Mouse (Mus musculus): ENCODE results near the gene Ppp1r15b.
A peak's percentile ranks its signal among the peaks of the same experiment; 100 is the strongest.

The Ppp1r15b gene

DNA sequence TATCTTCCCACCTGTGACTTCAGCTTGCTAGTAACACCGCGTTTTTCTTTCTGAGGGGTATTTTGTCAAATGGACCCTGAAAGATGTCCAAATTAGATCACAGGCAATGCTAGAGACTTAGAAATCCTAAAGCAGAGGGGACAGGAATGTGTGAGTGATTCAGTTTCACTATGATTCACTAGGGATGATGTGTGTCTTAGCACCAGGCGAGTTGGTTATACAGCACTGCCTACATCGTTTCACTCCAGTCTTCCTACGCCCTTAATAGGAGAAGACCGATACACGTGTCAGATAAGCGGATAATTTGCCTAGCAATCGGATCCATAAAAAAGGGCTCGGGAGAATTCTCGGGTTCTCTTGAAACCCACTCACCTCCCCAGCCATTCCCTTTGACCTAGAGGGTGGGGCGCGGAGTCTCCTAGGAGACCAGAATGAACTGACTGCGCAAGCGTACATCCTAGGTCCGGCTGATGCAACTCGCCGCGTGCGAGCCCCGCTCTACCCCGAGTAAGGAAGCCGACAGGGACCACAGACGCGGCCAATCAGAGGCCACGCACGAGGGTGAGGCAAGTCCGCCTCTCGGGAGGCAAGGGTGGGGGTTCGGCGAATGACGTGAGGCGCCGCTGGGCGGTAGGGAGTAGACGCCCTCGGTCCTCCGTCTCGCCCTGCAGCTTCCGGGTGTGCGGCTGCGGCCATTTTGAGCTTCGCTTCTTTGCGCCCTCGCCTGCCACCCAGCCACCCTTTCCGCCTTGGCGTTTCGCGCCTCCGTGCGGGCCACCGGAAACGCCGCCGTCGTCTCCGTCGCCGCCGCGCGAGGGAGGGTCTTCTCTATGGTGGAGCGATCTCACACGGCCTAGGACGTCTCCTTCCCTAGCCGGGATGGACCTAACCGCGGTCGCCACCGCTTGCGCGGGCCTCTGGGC is at the start of gene Ppp1r15b:
Ppp1r15b (plus strand) TSS at position 506 of the 923 bp plus-strand sequence.
- TF ChIP-seq GATA4 (IDR thresholded peaks at IDR 0.05; ENCODE audit: insufficient replicate concordance, low read length) = peak; percentile 70; the same call in 1 of the 2 replicates

DNA sequence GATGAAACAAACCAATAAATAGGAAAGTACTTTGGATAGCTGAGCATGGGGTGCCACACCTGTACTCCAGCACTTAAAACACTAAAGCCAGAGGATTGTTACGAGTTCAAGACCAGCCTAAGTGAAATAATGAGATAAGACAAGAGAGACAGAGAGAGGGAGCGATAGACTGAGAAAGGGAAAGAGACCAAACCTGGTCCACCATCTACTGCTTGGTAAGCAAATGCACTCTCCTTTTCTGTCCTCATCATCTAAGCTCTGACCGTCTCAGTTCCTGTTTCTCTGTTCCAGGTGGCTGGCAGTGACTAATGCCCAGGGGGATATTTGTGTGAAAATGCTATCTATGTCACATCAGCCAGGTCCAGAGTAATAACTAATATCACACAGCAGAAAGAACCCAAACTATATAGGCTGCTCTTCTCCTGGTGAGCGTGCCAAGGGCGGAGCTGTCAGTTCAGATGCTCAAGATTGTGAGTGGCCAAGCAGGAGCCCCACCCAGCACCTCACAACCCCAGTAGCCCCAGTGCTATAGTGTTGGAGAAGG is 47.9 kb upstream of the Ppp1r15b start:
- TF ChIP-seq GATA4 (IDR thresholded peaks at IDR 0.05; ENCODE audit: insufficient replicate concordance, low read length) = no peak

DNA sequence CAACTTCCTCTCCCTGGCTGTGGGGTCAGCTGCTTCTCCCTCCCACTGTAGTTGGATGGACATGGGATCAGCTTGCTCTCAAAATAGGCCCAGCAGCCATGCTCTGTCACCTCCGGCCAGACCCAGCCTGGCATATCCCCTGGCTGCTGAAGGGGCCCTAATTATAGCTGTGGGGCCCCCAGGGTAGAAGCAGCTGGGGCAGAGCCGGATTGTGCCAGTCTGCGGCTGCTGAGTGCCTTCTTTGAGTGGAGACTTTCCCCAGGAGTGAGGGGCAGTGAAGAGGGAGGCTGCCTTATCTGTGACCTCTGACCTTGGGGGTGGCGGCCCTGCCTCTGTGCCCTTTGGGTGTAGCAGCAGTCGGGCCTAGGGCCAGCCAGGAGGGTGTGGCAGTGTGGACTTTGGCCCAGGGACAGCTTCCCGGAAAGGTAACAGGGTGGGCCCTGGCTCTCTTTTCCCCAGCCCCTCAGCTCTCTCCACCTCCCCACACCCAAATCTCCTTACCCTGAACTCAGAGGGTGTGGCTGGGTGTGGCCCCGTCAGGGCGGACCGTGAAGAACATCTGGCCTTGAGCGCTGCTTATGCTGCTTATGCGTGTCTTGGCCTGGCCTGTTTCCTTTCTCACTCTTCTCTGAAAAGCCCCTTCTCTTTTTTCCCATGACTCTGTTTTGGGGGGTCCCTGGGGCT is 46.9 kb upstream of the Ppp1r15b start:
- no peak for TF ChIP-seq GATA4 (IDR thresholded peaks at IDR 0.05; ENCODE audit: insufficient replicate concordance, low read length)

DNA sequence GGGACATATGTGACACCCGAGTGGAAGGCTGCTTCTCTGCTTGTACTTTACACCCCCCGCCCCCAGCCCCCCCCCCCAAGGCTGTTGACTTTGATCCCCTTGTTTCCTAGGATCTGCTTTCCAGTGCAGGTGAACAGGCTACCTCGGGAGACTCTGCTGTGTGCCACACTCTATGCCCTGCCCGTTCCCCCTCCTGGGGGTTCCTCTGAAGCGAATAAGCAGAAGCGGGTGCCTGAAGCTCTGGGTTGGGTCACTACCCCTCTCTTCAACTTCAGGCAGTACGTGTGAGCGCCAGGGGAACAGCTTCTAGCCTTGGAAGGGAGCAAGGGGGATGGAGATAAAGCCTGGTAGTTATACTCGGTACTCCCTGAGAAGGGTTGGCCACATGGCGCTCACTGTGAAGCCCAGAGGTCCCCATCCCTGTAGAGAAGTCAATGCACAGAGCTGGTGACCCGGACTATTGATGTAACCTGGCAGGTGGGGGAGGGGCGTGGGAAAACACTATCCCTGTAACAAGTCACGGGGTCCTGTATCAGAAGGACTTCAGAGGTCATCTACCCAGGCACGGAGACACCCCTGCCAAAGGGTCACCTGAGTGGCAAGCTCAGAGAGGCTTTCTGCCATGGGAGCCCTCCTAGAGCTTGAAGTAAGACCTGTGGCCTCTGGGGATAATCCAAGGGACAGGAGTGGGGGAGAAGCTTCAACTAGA is 46.1 kb upstream of the Ppp1r15b start:
- TF ChIP-seq GATA4 (IDR thresholded peaks at IDR 0.05; ENCODE audit: insufficient replicate concordance, low read length) = no peak

DNA sequence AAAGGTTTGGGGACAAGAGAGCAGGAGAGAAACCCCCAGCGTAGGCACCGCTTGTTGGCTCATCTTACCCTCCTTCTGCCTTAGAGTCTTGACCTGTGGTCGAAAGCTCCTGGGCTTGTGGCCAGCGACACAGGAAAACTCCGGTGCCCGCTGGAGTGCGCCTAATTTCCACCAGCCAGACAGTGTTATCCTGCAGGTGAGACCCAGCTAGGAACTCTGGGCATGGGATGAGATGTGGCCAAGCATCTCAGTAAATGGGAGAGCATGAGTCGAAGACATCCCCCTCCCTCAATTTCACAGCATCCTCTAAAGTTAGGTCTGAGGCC is 45.6 kb upstream of the Ppp1r15b start:
- TF ChIP-seq GATA4 (IDR thresholded peaks at IDR 0.05; ENCODE audit: insufficient replicate concordance, low read length) = no peak

DNA sequence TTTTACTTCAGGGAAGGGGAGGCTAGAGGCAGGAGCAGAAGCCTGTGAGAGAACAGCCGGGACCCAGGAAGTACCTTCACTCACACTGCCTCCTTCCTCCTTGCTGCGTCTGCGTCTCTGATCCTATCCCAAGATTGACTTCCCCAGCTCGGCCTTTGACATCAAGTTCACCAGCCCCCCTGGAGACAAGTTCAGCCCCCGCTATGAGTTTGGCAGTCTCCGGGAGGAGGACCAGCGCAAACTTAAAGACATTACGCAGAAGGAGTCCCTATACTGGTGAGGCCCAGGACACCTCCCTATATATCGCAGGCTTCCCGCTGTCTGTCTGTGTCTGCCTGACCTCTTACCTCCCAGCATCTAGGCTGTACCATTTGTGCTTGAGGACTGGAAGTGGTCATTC is 44.1 kb upstream of the Ppp1r15b start:
- no peak for TF ChIP-seq GATA4 (IDR thresholded peaks at IDR 0.05; ENCODE audit: insufficient replicate concordance, low read length)

DNA sequence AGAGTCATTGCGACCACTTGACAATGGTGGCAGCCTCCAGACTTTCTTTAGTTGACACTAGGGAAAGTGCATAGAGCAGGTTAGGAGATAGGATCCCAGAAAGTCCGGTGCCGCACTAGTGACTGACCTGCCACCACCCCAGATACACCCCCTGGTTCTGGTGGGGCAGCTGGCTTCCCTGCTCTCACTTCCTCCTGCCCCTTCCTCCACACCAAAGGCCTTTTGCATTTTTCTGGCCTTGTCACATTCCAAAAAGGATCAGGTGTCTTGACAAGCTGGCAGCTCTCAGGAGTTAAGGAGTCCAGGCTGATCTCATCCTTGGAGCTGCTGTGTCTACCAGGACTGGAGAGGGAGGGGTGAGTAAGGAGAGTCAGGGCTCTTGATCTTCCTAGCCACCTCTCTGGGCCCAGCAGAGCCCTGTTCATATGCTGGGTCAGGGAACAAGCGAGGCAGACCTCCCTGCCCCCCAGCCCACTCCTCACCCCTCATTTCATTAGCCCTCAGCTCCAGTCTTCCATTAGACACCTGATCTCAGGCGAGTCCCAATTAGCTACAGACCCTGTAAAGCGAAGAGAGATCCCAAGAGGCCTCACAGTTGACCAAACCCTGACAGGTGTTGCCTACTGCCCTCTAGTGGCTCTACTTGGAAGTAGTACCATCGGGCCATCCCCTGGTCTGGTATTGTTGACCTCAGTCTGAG is 43.6 kb upstream of the Ppp1r15b start:
- TF ChIP-seq GATA4 (IDR thresholded peaks at IDR 0.05; ENCODE audit: insufficient replicate concordance, low read length) = no peak

DNA sequence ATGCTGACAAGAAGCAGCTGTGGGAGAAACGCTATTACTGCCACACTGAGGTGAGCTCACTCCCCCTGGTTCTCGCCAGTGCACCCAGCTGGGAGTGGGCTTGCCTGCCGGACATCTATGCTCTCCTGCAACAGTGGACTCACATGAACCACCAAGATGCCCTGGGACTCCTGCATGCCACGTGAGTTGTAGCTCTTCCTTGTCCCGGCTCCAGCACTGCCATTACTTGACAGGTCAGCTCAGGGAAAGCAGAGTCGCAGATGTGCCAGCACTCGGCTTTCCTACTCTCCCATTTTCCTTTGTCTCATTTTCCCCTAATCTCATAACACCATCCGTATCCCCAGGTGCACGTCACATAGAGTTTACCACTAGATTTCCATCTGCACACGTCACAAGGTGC is 42.7 kb upstream of the Ppp1r15b start:
- no peak for TF ChIP-seq GATA4 (IDR thresholded peaks at IDR 0.05; ENCODE audit: insufficient replicate concordance, low read length)

- TF ChIP-seq GATA4 (IDR thresholded peaks at IDR 0.05; ENCODE audit: insufficient replicate concordance, low read length) = no peak
These were observed 41.5 kb upstream of the Ppp1r15b start for GRCm38 (mm10) chr1:133089415-133089814.

- no peak for TF ChIP-seq GATA4 (IDR thresholded peaks at IDR 0.05; ENCODE audit: insufficient replicate concordance, low read length)
These were observed 40.3 kb upstream of the Ppp1r15b start for GRCm38 (mm10) chr1:133090641-133091040.

DNA sequence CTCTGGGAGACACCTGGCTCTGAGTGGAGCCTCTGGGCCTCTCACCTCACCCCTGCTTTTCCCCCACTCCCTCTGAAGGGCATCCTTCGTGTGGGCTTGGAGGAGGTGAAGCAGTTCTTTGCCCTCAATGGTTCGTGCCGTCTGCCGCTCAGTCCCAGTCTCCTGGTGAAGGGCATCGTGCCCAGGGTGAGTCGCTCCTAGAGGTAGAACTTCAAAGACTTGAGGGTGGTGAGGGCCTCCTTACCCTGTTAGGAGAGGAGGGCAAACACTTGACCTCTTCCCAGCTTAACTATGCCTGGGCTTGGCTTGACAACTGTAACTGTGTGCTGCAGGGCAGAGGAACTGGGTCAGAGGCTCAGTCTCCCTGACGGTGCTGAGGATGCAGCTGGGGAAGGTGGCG is 39.5 kb upstream of the Ppp1r15b start:
- no peak for TF ChIP-seq GATA4 (IDR thresholded peaks at IDR 0.05; ENCODE audit: insufficient replicate concordance, low read length)

DNA sequence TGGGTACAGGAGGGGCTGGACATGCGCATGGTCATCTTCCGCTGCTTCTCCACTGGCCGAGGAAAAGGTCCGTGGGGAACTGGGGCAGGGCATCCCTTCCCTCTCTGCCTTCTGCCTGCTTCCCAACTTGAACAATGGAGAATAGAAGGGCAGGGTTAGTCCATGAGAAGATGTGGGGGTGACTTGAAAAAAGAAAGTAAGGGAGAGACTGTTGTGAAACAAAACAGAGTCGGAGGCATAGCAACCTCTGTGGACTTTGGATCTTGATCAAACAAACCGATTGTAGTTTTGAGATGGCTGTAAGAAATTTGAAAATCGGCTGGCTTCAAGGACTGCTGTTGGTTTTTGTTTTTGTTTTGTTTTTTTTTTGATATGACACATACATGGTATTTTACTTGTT is 37.2 kb upstream of the Ppp1r15b start:
- TF ChIP-seq GATA4 (IDR thresholded peaks at IDR 0.05; ENCODE audit: insufficient replicate concordance, low read length) = no peak

DNA sequence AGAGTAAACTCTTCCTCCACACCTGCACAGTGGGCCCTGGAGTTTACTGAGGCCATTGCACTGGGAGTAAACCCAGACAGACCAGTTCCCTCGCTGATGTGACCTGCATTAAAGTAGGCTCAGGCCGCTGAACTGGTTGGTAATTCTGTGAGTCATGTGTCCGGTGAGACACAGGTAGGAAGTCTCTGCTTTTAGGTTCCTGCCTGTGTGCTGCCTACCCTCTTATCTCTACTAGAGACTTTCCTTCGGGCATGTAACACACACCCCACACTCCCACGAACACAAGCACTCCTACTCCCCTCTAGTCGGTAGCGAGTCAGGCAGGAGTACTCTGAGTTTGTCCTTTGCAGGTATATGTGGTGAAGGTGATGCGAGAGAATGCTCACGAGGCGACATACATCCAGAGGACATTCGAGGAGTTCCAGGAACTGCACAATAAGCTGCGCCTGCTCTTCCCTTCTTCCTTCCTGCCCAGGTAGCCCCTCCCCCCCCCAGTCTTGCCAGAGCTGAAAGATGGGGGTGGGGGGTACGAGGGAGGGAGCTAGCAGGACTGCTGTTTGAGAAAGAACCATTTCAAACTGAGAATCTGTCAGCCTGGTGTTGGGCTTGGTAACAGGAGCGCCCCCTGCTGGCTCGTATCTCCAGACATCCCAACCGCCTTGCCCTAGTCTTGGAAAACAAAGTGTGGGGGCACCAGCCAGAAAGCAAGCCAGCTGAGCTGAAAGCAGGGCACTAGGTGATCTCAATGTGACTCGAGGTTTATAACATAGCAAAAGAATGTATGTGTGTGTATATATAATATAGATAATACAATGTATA is 29.8 kb upstream of the Ppp1r15b start:
- no peak for TF ChIP-seq GATA4 (IDR thresholded peaks at IDR 0.05; ENCODE audit: insufficient replicate concordance, low read length)

GRCm38 (mm10) chr1:133102108-133102507 is 28.8 kb upstream of the Ppp1r15b start:
- no peak for TF ChIP-seq GATA4 (IDR thresholded peaks at IDR 0.05; ENCODE audit: insufficient replicate concordance, low read length)
